Mouse (Mus musculus) bone marrow, adult 2 months (tissue): ENCODE results near the gene Slain1.

Experiments
- CTCF ChIP-seq: fragments of 200-500 bp; IDR thresholded peaks from 2 replicates; pipeline ENCODE4 v1.5.1; 2011; ENCODE audit warnings: low read length, control low read depth; ENCODE audit not compliant: control insufficient read depth, insufficient read depth
- POLR2A ChIP-seq: fragments of 200-500 bp; IDR thresholded peaks from 2 replicates; pipeline ENCODE4 v1.6.1; 2011; ENCODE audit warnings: low read depth, mild to moderate bottlenecking, control low read depth, low read length, borderline replicate concordance; ENCODE audit not compliant: control insufficient read depth

- TF ChIP-seq POLR2A = no peak
- TF ChIP-seq CTCF = no peak
Observed at GRCm38 (mm10) chr14:103697101-103697500, 47.1 kb downstream of the Slain1 start.
